Mouse (Mus musculus) embryo, embryonic 9.5 days (tissue): ENCODE measurements at regions not wholly inside any gene's neighbourhood (a gene's known extent, or its start where the extent isn't known, plus 50 kb on each side); places are given as distances from the start of the nearest gene placed in this dataset.

Source experiments
- DNase-seq: peaks from one replicate; pipeline ENCODE4 v3.0.0-alpha.2; 2017; ENCODE audit errors: extremely low spot score

DNA sequence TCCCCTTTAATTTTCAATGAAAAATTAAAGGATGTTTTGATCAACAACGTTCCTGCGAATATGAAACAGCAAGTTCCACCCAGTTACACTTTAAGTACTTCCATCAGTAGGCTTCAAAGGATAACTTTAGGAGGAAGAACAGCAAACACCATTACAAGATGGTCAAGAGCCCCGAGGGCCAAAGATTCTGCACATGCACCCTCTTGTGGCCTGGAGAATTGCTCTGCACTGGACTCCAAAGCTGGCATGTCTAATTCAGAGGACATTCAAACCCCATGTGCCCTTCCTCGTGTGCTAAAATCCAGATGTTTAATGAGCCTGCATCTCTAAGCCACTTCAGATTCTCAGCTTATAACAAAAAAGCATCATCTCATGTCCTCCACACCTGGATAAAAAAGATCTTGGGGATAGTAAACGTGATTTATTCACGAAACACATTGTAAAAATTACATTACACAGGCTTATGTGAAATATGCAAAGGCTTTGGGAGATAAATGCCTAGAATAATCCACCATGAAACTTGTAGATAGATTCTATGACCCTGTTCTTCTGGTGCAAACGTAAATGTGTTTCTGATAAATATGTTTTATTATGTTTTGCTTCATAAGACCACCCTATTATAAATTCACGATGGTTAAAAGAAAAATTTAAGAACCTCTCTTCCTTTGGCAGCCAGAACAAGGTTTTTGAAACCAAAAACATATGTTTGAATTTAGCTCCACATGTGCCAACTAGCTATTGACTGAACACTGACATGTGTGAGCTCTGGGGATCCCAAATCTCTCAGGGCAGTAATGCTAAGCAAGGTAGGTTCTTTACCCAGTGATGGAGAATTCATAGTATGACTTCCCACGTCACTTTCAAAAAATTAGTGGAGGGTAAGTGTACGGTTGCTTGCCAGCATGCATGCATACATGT, 100.6 kb upstream of the Rfx3 start:
- no peak for DNase-seq

DNA sequence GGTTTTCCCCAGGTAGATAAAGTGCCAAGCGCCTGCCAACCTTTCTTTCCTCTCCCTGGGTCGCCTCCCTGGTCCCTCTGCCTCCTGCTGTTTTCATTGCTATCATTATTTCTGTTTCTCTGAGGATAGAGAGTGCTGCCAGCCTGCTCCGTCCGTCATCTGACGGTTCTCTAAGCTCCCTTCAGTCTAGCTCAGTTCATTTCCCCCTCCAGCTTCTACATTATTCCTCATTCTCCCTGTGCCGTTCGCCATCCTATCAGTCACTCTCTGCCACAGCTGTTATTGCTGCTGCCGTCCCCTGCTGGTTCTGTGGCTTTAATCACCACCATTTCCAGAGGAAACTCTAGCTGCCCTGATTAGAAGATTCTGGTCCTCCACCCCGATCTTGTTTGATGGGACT, 84.7 kb upstream of the Rfx3 start:
- DNase-seq, result no peak

GRCm38 (mm10) chr19:28092252-28092651, 81.3 kb upstream of the Rfx3 start:
- no peak for DNase-seq

DNA sequence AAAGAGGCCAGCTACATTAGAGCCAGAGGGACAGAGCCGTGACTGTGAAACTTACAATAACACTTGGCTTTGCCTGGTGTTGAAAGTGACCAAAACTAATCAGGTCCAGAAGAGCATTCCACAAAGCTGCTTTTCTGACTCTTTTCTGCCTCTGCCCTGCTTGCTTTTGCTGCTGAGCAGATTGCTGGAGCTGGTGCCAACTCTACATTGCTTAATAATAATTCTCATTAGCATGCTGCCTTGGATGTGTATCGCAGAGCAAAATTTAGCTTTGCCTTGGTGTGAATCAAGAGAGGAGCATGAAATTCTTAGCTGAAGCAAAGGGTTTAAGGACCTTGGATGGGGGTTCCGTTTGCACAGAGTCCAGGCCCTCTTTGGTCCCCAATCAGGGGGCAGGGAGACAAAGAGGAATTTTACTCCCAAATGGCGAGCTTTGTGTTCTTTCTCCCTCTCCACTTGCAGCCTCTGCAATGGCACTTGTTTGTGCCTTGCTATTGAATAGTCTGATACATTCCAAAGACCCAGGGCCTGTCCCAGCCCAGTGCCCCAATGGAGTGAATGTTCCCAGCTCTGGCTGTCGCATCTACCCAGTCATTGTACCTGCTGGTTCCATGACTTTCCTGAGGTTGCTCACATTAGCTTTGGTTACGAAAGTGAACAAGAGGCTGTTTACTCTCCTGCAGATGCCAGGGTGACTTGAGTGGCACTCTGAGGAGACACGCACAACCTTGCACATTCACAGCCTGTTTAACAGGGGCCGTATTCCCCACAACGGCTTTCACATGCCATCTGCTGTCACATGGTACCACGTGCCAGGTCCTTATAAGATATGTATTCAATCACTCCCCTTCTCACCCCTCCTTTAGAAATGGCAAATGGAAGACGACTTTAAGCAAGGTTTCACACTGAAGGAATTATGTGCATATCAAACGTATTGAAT, 76.9 kb upstream of the Rfx3 start:
- DNase-seq, result no peak

- no peak for DNase-seq
Observed at GRCm38 (mm10) chr19:28070386-28070785, 59.4 kb upstream of the Rfx3 start.
